Mouse (Mus musculus): ENCODE measurements around the gene Cast.

The Cast gene

DNA sequence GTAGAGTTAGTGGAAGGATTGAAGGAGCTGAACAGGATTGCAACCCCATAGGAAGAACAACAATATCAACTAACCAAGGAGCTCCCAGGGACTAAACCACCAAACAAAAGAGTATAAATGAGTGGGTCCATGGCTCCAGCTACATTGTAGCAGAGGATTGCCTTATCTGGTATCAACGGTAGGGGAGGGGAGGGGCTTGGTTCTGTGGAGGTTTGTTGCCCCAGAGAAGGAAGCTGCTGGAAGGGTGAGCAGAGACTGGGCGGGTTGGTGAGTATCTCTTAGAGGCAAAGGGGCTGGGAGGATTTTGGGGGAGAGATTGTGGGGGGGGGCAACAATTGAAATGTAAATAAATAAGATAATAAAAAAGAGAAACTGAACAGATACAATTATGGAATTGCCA is 89.6 kb downstream of the Cast start:
- in situ Hi-C loops (cut with MboI, MseI): no loop called here

DNA sequence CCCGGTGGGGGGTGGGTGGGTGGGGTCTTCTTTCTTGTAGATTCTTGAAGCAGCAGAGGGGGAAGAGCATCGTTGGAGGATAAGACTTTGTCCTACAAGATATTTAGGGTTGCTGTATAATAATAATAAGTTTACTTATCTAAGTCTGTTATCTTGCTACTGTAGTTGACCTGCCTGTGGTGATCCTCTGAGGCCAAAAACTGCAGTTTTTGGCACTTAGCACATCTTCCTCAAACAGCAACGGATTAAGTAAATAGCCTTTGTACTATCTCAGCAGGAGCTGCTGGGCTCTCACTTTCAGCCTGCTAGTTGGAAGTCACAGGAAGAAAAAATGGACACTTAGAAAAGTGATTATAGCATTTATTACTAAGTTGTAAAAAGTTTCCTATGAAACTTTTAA is 112.4 kb downstream of the Cast start:
- in situ Hi-C loops (cut with MboI, MseI): no loop called here

DNA sequence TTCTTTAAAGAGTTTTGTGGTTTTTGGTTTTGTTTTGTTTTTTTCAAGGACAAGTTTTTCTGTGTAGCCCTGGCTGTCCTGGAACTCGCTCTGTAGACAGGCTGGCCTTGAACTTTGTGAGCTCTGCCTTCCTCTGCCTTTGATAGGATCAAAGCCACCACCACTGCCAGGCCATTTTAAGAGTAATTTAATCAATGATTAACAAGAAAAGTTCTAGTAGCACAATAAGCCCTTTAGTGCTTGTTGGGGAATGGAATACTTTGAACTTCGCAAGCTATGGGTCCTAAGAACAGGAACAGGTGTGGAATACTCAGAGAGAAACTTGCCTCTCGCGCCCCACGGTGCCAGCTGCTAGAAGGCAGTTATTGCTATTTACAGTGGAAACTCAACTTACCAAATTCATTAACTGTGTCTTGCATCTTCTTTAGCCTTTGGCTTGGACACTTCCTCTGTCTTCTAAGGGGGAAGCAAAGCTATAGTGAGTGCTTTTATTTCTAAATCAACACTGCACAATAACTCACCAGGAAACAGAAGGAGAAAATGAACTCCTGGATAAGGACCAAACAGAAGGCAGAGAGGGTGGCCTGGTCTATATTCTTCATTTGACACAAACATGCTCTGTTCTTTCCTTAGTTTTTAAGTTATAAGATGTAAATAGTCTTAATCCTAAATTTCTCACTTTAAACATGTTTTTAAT is 113.0 kb downstream of the Cast start:
- in situ Hi-C loops (cut with MboI, MseI): no loop called here
